Mouse (Mus musculus): ENCODE results near the gene Cldn20.

DNA sequence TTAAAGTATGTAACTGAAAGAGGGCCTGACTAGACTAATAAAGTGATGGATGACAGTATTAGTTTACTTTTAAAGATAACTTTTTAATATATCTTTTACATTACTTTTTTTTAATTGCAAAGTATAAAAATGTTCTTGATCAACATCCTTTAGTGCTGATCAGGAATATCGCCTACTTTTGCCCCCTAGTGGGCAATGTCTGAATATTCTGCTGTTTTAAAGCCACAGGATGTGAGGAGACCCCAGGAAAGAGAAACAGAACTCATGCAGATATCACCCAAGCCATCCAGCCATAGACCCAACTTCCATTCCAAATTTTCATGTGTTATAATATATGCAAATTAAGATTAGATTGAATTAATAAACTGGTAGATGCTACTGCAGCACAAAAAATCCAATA, 1.1 kb downstream of the Cldn20 start:
- TF ChIP-seq CTCF (conservative IDR thresholded peaks at IDR 0.05; ENCODE audit: low read length): peak; percentile 66
- no peak for TF ChIP-seq POU5F1 (IDR thresholded peaks at IDR 0.05; ENCODE audit: borderline replicate concordance, low read length)
- no peak for TF ChIP-seq NANOG (IDR thresholded peaks at IDR 0.05; ENCODE audit: borderline replicate concordance, low read length)

Data from E14TG2a.4 (cell line).